Mouse (Mus musculus) adrenal gland, postnatal 4 days (tissue): ENCODE measurements around the gene C9. TPM values are rescaled to one million over a fixed set of nuclear protein-coding genes. Genes with fewer than 3 reads are reported as not detected.

Experiments
- DNase-seq, 2 experiments: peaks; one replicate each; pipeline ENCODE4 v3.0.0; 2021 to 2022; ENCODE audit warnings: low spot score in 2 of 2, mixed read lengths in 2 of 2
- total RNA-seq, 2 experiments: library from RNA; stranded (reverse); gene quantifications; 2 replicates each; pipeline ENCODE4 v1.2.3; 2021

The C9 gene
- total RNA-seq, 2 experiments from 2014 or later: 1.0 TPM; not detected in 1

- DNase-seq: no peak
These were observed 24.3 kb downstream of the C9 start for GRCm38 (mm10) chr15:6469384-6469783.

DNA sequence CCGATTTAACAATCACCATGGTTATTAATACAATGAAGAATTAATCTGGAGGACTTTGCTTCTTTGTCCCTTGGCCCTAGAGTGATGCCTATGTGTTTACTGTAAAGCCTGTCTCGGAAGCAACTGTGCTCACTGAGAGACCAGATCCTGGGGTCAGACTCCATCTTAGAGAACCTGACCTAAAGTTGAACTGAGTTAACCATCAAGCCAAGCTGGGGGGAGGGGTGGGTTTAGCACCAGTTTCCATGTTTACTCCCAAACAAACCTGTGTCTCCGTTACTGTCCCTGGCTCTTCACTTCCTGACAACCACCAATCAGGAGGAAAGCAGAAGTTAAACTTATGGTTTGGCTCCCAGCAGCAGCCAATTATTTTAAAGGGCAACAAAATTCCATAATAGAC is 38.4 kb downstream of the C9 start:
- DNase-seq: no peak

DNA sequence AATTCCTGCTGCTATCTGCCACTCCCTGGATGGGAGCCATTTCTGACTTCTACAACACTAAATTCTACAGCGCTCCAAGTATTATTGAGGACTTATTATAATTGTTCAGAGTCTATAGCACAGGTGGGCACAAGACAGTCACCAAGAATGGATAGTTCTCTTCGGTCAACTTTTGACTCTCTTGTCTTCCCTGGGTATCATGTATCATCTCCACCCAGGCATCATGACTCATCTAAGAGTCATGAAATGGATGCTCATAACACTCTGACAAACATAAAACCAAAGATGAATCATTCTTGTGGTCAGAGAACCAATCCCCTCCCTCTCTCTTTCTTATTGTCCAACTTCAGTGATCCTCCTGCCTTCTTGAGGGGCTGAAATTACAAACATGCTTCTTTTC is 47.3 kb downstream of the C9 start:
- no peak for DNase-seq

GRCm38 (mm10) chr15:6498396-6499070 is 53.4 kb downstream of the C9 start:
- no peak for DNase-seq

- no peak for DNase-seq
These were observed 55.7 kb downstream of the C9 start for GRCm38 (mm10) chr15:6500787-6501186.

GRCm38 (mm10) chr15:6517525-6517924 is 72.4 kb downstream of the C9 start:
- DNase-seq: no peak

DNA sequence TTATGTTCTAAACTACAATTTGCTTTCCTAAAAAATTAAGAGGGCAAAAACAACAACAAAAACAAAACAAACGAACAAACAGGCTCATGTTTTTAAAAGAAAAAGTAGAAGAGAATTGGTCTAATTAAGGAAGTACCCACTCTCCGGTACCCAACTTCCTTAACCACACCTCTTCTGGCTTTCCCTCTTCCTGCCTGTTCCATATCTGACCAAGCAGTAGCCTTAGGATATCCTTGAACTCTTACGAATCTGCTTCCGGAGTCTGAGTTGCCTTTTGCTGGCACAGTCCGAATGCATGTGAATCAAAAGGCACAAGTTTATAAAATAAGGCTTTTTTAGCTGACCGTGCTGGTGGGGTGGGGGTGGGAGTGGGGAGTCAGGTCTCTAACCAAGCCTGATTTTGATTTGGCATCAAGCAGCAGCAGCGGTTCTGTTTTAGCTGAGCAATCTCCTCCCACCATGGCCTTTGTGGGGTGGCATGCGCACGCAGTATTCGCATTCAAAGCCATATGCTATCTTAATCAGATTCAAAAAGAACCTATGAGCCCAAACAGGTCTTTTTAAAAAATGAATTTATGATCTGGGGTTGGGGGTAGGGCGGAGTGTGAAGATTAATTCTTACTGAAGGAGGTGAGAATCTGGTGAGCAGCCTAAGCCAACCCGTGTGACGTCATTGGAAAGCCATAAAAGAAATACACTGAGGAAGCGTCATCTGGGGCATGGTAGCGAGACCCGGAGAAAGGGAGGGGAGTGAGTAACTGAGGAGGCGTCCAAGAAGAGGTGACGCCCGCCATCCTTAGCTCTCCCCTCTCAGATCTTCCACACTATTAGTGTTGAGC is 74.5 kb downstream of the C9 start:
- DNase-seq: no peak

- DNase-seq: no peak
These were observed 75.5 kb downstream of the C9 start for GRCm38 (mm10) chr15:6520505-6521155.

DNA sequence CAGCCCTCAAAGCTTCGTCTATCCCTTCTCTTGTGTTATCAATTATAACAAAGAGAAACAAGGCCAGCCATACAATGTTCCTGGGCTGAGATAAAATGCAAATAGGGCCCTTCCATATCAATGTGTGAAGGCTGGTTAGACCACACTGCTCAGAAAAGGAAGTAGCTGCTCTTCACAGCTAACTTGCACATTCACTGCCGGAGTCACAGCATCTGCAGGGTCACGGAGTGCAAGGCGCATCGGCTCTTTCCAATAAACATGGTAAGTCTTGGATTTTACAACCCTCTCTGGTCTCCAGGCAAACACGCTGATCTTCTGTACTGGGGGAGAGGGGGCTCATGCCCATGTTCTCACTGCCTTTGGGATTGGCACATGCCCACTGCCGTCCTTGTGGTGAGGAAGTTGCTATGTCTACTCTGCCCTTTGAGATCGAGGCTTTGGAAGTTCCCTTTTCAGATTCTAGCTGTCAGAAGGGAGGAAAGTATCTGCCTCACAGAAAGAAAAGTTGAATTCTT is 77.6 kb downstream of the C9 start, which contains the start of gene Fyb:
TSS of gene Fyb (plus strand) at position 201 of the 515 bp plus-strand sequence.
- DNase-seq: no peak

DNA sequence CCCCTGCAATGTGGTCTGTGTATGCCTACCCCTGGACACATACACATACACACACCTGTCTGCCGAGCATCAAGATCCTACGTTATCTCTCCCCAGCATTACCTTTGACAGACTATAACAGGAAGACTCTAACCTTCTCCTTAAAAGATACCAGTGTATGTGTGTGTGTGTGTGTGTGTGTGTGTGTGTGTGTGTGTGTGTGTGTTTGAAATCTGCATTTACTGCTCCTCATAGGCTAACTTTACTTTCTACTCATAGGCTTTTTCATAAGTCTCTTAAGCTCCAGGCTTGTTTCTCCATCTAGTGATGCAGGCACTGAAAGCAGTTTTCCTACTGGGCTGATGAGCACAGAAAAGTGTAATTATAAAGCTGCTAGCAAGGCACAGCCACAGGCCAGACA is 79.7 kb downstream of the C9 start:
- DNase-seq: no peak

- no peak for DNase-seq
These were observed 80.3 kb downstream of the C9 start for GRCm38 (mm10) chr15:6525386-6525785.

DNA sequence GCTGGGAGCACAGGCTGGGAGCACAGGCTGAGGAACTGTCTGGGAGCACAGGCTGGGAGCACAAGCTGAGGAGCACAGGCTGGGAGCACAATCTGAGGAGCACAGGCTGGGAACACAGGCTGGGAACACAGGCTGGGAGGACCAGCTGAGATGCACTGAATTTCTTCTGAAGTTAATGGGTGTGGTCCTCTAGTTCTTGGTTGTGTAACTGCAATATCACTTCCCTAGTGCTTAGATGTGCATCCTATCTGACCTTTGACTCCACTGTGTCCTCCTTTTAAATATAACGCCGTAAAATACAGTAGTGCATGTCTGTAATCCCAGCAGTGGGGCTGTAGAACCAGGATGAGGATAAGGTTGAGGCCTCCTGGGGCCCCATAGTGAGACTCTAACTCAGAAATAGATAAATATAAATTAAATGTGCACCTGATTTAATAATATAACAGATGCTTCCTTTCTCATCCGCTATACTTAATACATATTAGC is 88.8 kb downstream of the C9 start:
- DNase-seq: no peak

DNA sequence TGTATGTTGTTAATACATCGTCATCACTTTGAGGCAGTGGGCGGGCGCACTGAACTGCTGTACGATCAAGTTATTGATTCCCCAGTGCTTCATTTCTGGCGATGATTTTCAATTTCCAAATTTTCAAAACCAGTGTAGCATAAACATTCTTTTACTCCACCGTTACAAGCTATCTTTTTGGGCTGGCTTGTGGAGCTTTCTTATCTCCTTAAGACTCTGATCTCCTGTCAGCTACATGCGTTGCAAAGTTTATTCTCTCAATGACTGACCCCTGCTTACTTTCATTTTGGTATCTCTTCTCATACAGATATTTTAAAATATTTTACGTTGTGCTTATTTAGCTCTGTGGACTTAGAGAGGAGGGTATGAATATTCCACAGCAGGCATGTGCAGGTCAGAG is 89.5 kb downstream of the C9 start:
- no peak for DNase-seq

- DNase-seq: no peak
These were observed 94.7 kb downstream of the C9 start for GRCm38 (mm10) chr15:6539639-6540338.

Other genes starting within 250 kb of the C9 start
- gene Dab2, start 145.5 kb upstream of the C9 start, total RNA-seq: 100 to 1,000 TPM; 462 to 492 TPM
- 10 to 100 TPM; 27.7 to 28.9 TPM for gene Fyb, start 77.5 kb downstream of the C9 start, total RNA-seq